Mouse (Mus musculus) kidney, adult 2 months (tissue): ENCODE measurements around the gene Ift88.

Experiments used
- CTCF ChIP-seq: fragments of 200-500 bp; conservative IDR thresholded peaks from 2 replicates; pipeline ENCODE4 v1.5.1; 2011; ENCODE audit warnings: low read depth, mild to moderate bottlenecking, control low read depth, low read length, moderate library complexity, mixed read lengths; ENCODE audit not compliant: insufficient read depth, insufficient read length
- POLR2A ChIP-seq: fragments of 200-500 bp; IDR thresholded peaks from one replicate; pipeline ENCODE4 v1.6.1; 2011; ENCODE audit warnings: low read depth, low read length, control low read depth

GRCm38 (mm10) chr14:57534346-57534745 is 110.5 kb downstream of the Ift88 start:
- TF ChIP-seq POLR2A (no peak), CTCF (no peak)
